Mouse (Mus musculus): ENCODE measurements around the gene Inf2. TPM values are rescaled to one million over a fixed set of nuclear protein-coding genes. Genes with fewer than 3 reads are reported as not detected.

Inf2 gene
- total RNA-seq (2014; rRNA removed) = 9.8 and 10.8 TPM in 2 replicates
- 1.1 and 1.2 TPM in 2 replicates for polyA plus RNA-seq (2015; fragmentation: Nextera tagmentation; extraction: Ambion mirVana)

- TF ChIP-seq CTCF (IDR thresholded peaks at IDR 0.05; ENCODE audit: low read depth) = no peak
- Histone ChIP-seq H3K4me1 (ENCODE audit: insufficient read depth) (peaks cover 2% of the 10 kb centered on the region; the same call in 1 of the 2 replicates), H3K4me3 (ENCODE audit: low read depth, low read length) (peak within 1 kb of the TSS; percentile 49), H3K4me2 (ENCODE audit: low read depth) (peak within 1 kb of the TSS; percentile 90), H3K27ac (ENCODE audit: low read depth, low read length) (no peak within 1 kb of the TSS), H3K9ac (peak within 1 kb of the TSS; percentile 48), H3K9me3 (ENCODE audit: low read length) (no peaks in the 10 kb centered on the region), H3K36me3 (ENCODE audit: insufficient read depth) (no peaks in the 10 kb centered on the region), H3K27me3 (ENCODE audit: insufficient read depth, low read length) (0 out of 2 replicates have a peak, but pooled peaks cover 3% of the 10 kb centered on the region)
- 3% methylated on average over 49 of the region's 60 CpGs for WGBS
- ATAC-seq (peak; percentile 77), DNase-seq (peak; percentile 66)
Observed at GRCm38 (mm10) chr12:112588426-112589256, at the start of gene Inf2. Gene Inf2, plus strand, starts transcription at chr12:112588784.

- peaks cover 22% of the 10 kb centered on the region for H3K4me1 ChIP-seq (ENCODE audit: insufficient read depth)
- H3K4me3 ChIP-seq (ENCODE audit: low read depth, low read length) = no peak overlapping the region
- DNase-seq = no peak
- WGBS = 86% methylated on average over 7 of the region's 7 CpGs
- no peaks in the 10 kb centered on the region for H3K27me3 ChIP-seq (ENCODE audit: insufficient read depth, low read length)
- no peaks in the 10 kb centered on the region for H3K36me3 ChIP-seq (ENCODE audit: insufficient read depth)
- H3K9ac ChIP-seq = no peak overlapping the region
- no peak overlapping the region for H3K27ac ChIP-seq (ENCODE audit: low read depth, low read length)
- no peak overlapping the region for H3K4me2 ChIP-seq (ENCODE audit: low read depth)
- no peak for ATAC-seq
- H3K9me3 ChIP-seq (ENCODE audit: low read length) = no peaks in the 10 kb centered on the region
- TF ChIP-seq CTCF (IDR thresholded peaks at IDR 0.05; ENCODE audit: low read depth) = no peak
Observed at GRCm38 (mm10) chr12:112539466-112539965, 49.1 kb upstream of the Inf2 start.

GRCm38 (mm10) chr12:112540321-112540720, 48.3 kb upstream of the Inf2 start:
- H3K9ac ChIP-seq = no peak overlapping the region
- no peaks in the 10 kb centered on the region for H3K36me3 ChIP-seq (ENCODE audit: insufficient read depth)
- peaks cover 22% of the 10 kb centered on the region for H3K4me1 ChIP-seq (ENCODE audit: insufficient read depth)
- DNase-seq (peak; percentile 59), ATAC-seq (no peak)
- WGBS = 60% methylated on average over 12 of the region's 12 CpGs
- H3K27ac ChIP-seq (ENCODE audit: low read depth, low read length) = peak overlapping the region; percentile 72; the same call in 1 of the 2 replicates
- TF ChIP-seq CTCF (IDR thresholded peaks at IDR 0.05; ENCODE audit: low read depth) = no peak
- no peak overlapping the region for H3K4me2 ChIP-seq (ENCODE audit: low read depth)
- H3K4me3 ChIP-seq (ENCODE audit: low read depth, low read length) = no peak overlapping the region
- no peaks in the 10 kb centered on the region for H3K9me3 ChIP-seq (ENCODE audit: low read length)
- no peaks in the 10 kb centered on the region for H3K27me3 ChIP-seq (ENCODE audit: insufficient read depth, low read length)

- Histone ChIP-seq H3K27ac (ENCODE audit: low read depth, low read length) (peak overlapping the region; percentile 72), H3K36me3 (ENCODE audit: insufficient read depth) (no peaks in the 10 kb centered on the region), H3K4me1 (ENCODE audit: insufficient read depth) (peaks cover 22% of the 10 kb centered on the region), H3K4me3 (ENCODE audit: low read depth, low read length) (no peak overlapping the region), H3K9ac (no peak overlapping the region), H3K27me3 (ENCODE audit: insufficient read depth, low read length) (no peaks in the 10 kb centered on the region), H3K9me3 (ENCODE audit: low read length) (no peaks in the 10 kb centered on the region), H3K4me2 (ENCODE audit: low read depth) (no peak overlapping the region)
- peak; percentile 84 for ATAC-seq
- DNase-seq = peak; percentile 81
- WGBS = 8% methylated on average over 8 of the region's 8 CpGs
- no peak for TF ChIP-seq CTCF (IDR thresholded peaks at IDR 0.05; ENCODE audit: low read depth)
Observed at GRCm38 (mm10) chr12:112541483-112542091, 47.0 kb upstream of the Inf2 start.

GRCm38 (mm10) chr12:112542257-112542919, 46.2 kb upstream of the Inf2 start:
- Histone ChIP-seq H3K36me3 (ENCODE audit: insufficient read depth) (no peaks in the 10 kb centered on the region), H3K4me2 (ENCODE audit: low read depth) (no peak overlapping the region; the same call in 1 of the 2 replicates), H3K27ac (ENCODE audit: low read depth, low read length) (peak overlapping the region; percentile 72), H3K27me3 (ENCODE audit: insufficient read depth, low read length) (no peaks in the 10 kb centered on the region), H3K4me1 (ENCODE audit: insufficient read depth) (peaks cover 22% of the 10 kb centered on the region), H3K4me3 (ENCODE audit: low read depth, low read length) (no peak overlapping the region), H3K9ac (no peak overlapping the region), H3K9me3 (ENCODE audit: low read length) (no peaks in the 10 kb centered on the region)
- ATAC-seq (peak; percentile 46; the same call in 1 of the 2 replicates), DNase-seq (peak; percentile 50)
- no peak for TF ChIP-seq CTCF (IDR thresholded peaks at IDR 0.05; ENCODE audit: low read depth)
- whole genome bisulfite sequencing = 29% methylated on average over 13 of the region's 13 CpGs

- Histone ChIP-seq H3K4me3 (ENCODE audit: low read depth, low read length) (no peak overlapping the region), H3K9ac (no peak overlapping the region), H3K9me3 (ENCODE audit: low read length) (no peaks in the 10 kb centered on the region), H3K27ac (ENCODE audit: low read depth, low read length) (peak overlapping the region; percentile 72), H3K27me3 (ENCODE audit: insufficient read depth, low read length) (no peaks in the 10 kb centered on the region), H3K4me2 (ENCODE audit: low read depth) (no peak overlapping the region; the same call in 1 of the 2 replicates), H3K36me3 (ENCODE audit: insufficient read depth) (no peaks in the 10 kb centered on the region), H3K4me1 (ENCODE audit: insufficient read depth) (peaks cover 22% of the 10 kb centered on the region)
- TF ChIP-seq CTCF (IDR thresholded peaks at IDR 0.05; ENCODE audit: low read depth) = peak; percentile 98
- ATAC-seq (peak; percentile 70), DNase-seq (peak; percentile 96)
- WGBS = 5% methylated on average over 11 of the region's 11 CpGs
Observed at GRCm38 (mm10) chr12:112542920-112543300, 45.7 kb upstream of the Inf2 start.
